Mouse (Mus musculus): ENCODE measurements around the gene 1700057G04Rik. TPM values are rescaled to one million over a fixed set of nuclear protein-coding genes. Genes with fewer than 3 reads are reported as not detected.

Gene 1700057G04Rik
- total and polyA plus RNA-seq, 3 experiments = 0.19 TPM; not detected in 2

DNA sequence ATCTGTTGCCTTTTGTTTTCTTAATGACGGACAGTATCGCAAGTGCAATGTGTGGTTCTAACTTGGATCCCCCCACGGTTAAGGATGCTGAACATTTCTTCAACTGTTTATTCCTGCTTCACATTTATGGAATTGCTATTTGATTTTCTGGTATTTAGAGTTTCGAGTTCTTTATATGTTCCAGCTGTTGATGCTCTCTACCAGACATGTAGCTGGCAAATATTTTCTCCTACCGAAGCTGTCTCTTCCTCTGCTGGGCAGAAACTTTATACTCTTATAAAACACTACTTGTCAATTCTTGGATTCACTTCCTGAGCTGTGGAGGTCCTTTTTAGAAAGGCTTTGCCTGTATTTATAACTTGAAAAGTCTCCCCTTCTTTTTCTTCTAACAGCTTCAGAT is 70.1 kb downstream of the 1700057G04Rik start:
- TF ChIP-seq RAD21 (IDR thresholded peaks at IDR 0.05; ENCODE audit: low read depth, low read length) (no peak), E2F4 (IDR thresholded peaks at IDR 0.05; ENCODE audit: borderline replicate concordance, low read depth, low read length) (no peak), JUND (IDR thresholded peaks at IDR 0.05; ENCODE audit: low read depth, low read length) (no peak), CHD1 (IDR thresholded peaks at IDR 0.05; ENCODE audit: low read depth, low read length) (no peak), POLR2AphosphoS5 (IDR thresholded peaks at IDR 0.05; ENCODE audit: borderline replicate concordance, low read depth, low read length) (no peak), KAT2A (conservative IDR thresholded peaks at IDR 0.05; ENCODE audit: low read depth, low read length) (no peak), ETS1 (IDR thresholded peaks at IDR 0.05; ENCODE audit: low read depth, low read length) (no peak), USF1 (IDR thresholded peaks at IDR 0.05; ENCODE audit: low read depth, low read length) (no peak), MYC (IDR thresholded peaks at IDR 0.05; ENCODE audit: low read depth, low read length) (no peak), SMC3 (IDR thresholded peaks at IDR 0.05; ENCODE audit: low read depth, low read length) (no peak), HCFC1 (IDR thresholded peaks at IDR 0.05; ENCODE audit: low read depth, low read length) (no peak)
- H3K27ac ChIP-seq (ENCODE audit: control insufficient read depth, low read depth, low read length) = no peak overlapping the region

DNA sequence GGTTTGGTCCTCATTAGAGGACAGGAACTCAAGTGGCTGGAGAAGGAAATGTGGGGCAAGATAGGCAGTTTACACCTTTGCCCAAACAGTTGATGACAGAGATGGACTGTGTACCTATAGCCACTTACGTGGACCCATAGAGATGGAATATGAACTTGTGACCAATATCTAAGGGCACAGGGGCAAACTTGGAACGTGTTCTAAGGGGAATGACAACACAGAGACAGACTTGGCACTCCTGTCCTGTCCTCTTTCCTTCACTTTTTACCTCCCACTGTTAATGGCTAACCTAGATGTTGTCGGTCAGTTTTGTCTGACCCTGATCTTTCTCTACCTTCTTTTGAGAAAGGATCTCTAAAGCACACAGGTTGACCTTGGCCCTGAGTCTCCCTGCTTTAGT is 74.2 kb downstream of the 1700057G04Rik start:
- no peak for TF ChIP-seq MAZ (IDR thresholded peaks at IDR 0.05; ENCODE audit: low read depth, low read length)
- no peak for TF ChIP-seq BHLHE40 (IDR thresholded peaks at IDR 0.05; ENCODE audit: borderline replicate concordance, low read depth, low read length)
- TF ChIP-seq GABPA (IDR thresholded peaks at IDR 0.05; ENCODE audit: low read depth, low read length) = no peak
- no peak for TF ChIP-seq CHD1 (IDR thresholded peaks at IDR 0.05; ENCODE audit: low read depth, low read length)
- TF ChIP-seq UBTF (IDR thresholded peaks at IDR 0.05; ENCODE audit: borderline replicate concordance, insufficient read depth, low read depth, low read length) = no peak
- no peak for TF ChIP-seq ZMIZ1 (IDR thresholded peaks at IDR 0.05; ENCODE audit: low read depth, low read length)
- no peak for TF ChIP-seq SIN3A (IDR thresholded peaks at IDR 0.05; ENCODE audit: low read length)
- no peak for TF ChIP-seq MEF2A (IDR thresholded peaks at IDR 0.05; ENCODE audit: extremely low read depth, insufficient replicate concordance, low read depth, low read length, poor library complexity, severe bottlenecking)
- no peak for TF ChIP-seq USF2 (IDR thresholded peaks at IDR 0.05; ENCODE audit: borderline replicate concordance in 1 of 2, insufficient read depth in 1 of 2, low read depth in 1 of 2, low read length in 2 of 2)
- no peak for TF ChIP-seq MYB (IDR thresholded peaks at IDR 0.05; ENCODE audit: low read depth, low read length)
- no peak for TF ChIP-seq E2F4 (IDR thresholded peaks at IDR 0.05; ENCODE audit: borderline replicate concordance, low read depth, low read length)
- no peak for TF ChIP-seq JUND (IDR thresholded peaks at IDR 0.05; ENCODE audit: low read depth, low read length)
- no peak for TF ChIP-seq EP300 (IDR thresholded peaks at IDR 0.05; ENCODE audit: low read depth in 1 of 2, low read length in 2 of 2)
- TF ChIP-seq ELF1 (IDR thresholded peaks at IDR 0.05; ENCODE audit: low read depth, low read length) = no peak
- no peak for TF ChIP-seq KAT2A (conservative IDR thresholded peaks at IDR 0.05; ENCODE audit: low read depth, low read length)

More for the DNA sequence above, 70.1 kb downstream of the 1700057G04Rik start:
- Histone ChIP-seq H3K9ac (ENCODE audit: control insufficient read depth, low read depth, low read length, poor library complexity, severe bottlenecking) (no peak overlapping the region), H3K9me3 (replicated peaks; ENCODE audit: insufficient read depth, low read length) (no peaks in the 10 kb centered on the region), H3K36me3 (ENCODE audit: control insufficient read depth in 1 of 2, insufficient read depth in 2 of 2, low read length in 2 of 2) (no peaks in the 10 kb centered on the region), H3K27me3 (ENCODE audit: control insufficient read depth in 1 of 2, insufficient read depth in 2 of 2, low read length in 2 of 2) (no peaks in the 10 kb centered on the region; a peak in 2 of 4 replicates), H3K79me2 (ENCODE audit: control insufficient read depth, insufficient read depth, low read length, poor library complexity) (no peaks in the 10 kb centered on the region), H3K4me3 (ENCODE audit: control insufficient read depth in 1 of 2, insufficient read depth in 1 of 2, low read depth in 2 of 2, low read length in 2 of 2) (no peak overlapping the region), H3K4me1 (ENCODE audit: control insufficient read depth in 1 of 2, insufficient read depth in 2 of 2, low read length in 2 of 2) (peaks cover 0 to 2% of the 10 kb centered on the region in 2 experiments; a peak in 1 of 4 replicates)
- no peak for DNase-seq (ENCODE audit: low read depth, low spot score)

More for the DNA sequence above, 74.2 kb downstream of the 1700057G04Rik start:
- Histone ChIP-seq H3K4me1 (ENCODE audit: control insufficient read depth in 1 of 2, insufficient read depth in 2 of 2, low read length in 2 of 2) (no peaks in the 10 kb centered on the region), H3K79me2 (ENCODE audit: control insufficient read depth, insufficient read depth, low read length, poor library complexity) (no peaks in the 10 kb centered on the region), H3K36me3 (ENCODE audit: control insufficient read depth in 1 of 2, insufficient read depth in 2 of 2, low read length in 2 of 2) (no peaks in the 10 kb centered on the region), H3K9ac (ENCODE audit: control insufficient read depth, low read depth, low read length, poor library complexity, severe bottlenecking) (no peak overlapping the region), H3K4me3 (ENCODE audit: control insufficient read depth in 1 of 2, insufficient read depth in 1 of 2, low read depth in 2 of 2, low read length in 2 of 2) (no peak overlapping the region), H3K9me3 (replicated peaks; ENCODE audit: insufficient read depth, low read length) (no peaks in the 10 kb centered on the region), H3K27me3 (ENCODE audit: control insufficient read depth in 1 of 2, insufficient read depth in 2 of 2, low read length in 2 of 2) (no peaks in the 10 kb centered on the region; a peak in 2 of 4 replicates), H3K27ac (ENCODE audit: control insufficient read depth, low read depth, low read length) (no peak overlapping the region)
- DNase-seq (ENCODE audit: low read depth, low spot score) = no peak
